Mouse (Mus musculus) spleen, postnatal 10 days (tissue): Measurements from ENCODE around the gene Plppr4.

ENCODE experiments used
- DNase-seq, 2 experiments: peaks; one replicate each; pipeline ENCODE4 v3.0.0; 2021 to 2022; ENCODE audit warnings: low spot score in 2 of 2

Gene Plppr4

GRCm38 (mm10) chr3:117294308-117294925, 66.3 kb downstream of the Plppr4 start:
- DNase-seq = no peak
